Mouse (Mus musculus) liver, embryonic 14.5 days (tissue): ENCODE measurements around the gene Llgl2. TPM values are rescaled to one million over a fixed set of nuclear protein-coding genes. Genes with fewer than 3 reads are reported as not detected.

Source experiments
- ATAC-seq: fragments of 200-750 bp; cut with Nextera tagmentation; 2 replicates; pipeline ENCODE4 v1.8.0; 2017; ENCODE audit warnings: moderate number of reproducible peaks, mild to moderate bottlenecking, moderate library complexity; ENCODE audit not compliant: insufficient read depth
- DNase-seq, 3 experiments: peaks; one replicate each; pipeline ENCODE4 v3.0.0-alpha.2; 2012 to 2013; ENCODE audit warnings: low read depth in 3 of 3, low spot score in 3 of 3
- H3K27ac ChIP-seq: fragments of 300-500 bp; sonication (generic); 2 replicates; pipeline ENCODE4 v1.5.1; 2014; ENCODE audit warnings: moderate library complexity, mild to moderate bottlenecking, control low read depth, inconsistent platforms
- H3K27me3 ChIP-seq: fragments of 300-500 bp; sonication (generic); 2 replicates; pipeline ENCODE4 v1.6.1; 2014; ENCODE audit warnings: mild to moderate bottlenecking, low read length, moderate library complexity; ENCODE audit not compliant: control insufficient read depth, insufficient read depth
- H3K36me3 ChIP-seq: fragments of 300-500 bp; sonication (generic); replicated peaks from 2 replicates; pipeline ENCODE4 v1.6.1; 2014; ENCODE audit warnings: low read depth; ENCODE audit not compliant: control insufficient read depth, insufficient read depth
- H3K4me1 ChIP-seq, 2 experiments: fragments of 200-500 bp in 1 of 2; fragments of 300-500 bp in 1 of 2; sonication (generic) in 1 of 2; replicated peaks; 2 replicates each; pipeline ENCODE4 v1.6.1; 2012 to 2014; ENCODE audit warnings: antibody characterized with exemption in 1 of 2, inconsistent platforms in 1 of 2, low read length in 1 of 2; ENCODE audit not compliant: control insufficient read depth in 2 of 2, insufficient read depth in 2 of 2
- H3K4me2 ChIP-seq: fragments of 300-500 bp; sonication (generic); 2 replicates; pipeline ENCODE4 v1.6.1; 2014; ENCODE audit warnings: low read depth, mild to moderate bottlenecking, control low read depth, moderate library complexity
- H3K4me3 ChIP-seq, 2 experiments: fragments of 200-500 bp in 1 of 2; fragments of 300-500 bp in 1 of 2; sonication (generic) in 1 of 2; 2 replicates each; pipeline ENCODE4 v1.5.1; 2012 to 2014; ENCODE audit warnings: low read depth in 2 of 2, low read length in 2 of 2, mild to moderate bottlenecking in 2 of 2, control low read depth in 1 of 2, inconsistent platforms in 1 of 2, moderate library complexity in 1 of 2; ENCODE audit not compliant: insufficient read depth in 1 of 2
- H3K9ac ChIP-seq: fragments of 300-500 bp; sonication (generic); replicated peaks from 2 replicates; pipeline ENCODE4 v1.6.1; 2014; ENCODE audit warnings: mild to moderate bottlenecking, control low read depth, moderate library complexity
- H3K9me3 ChIP-seq: fragments of 300-500 bp; sonication (generic); 2 replicates; pipeline ENCODE4 v1.6.1; 2016; ENCODE audit warnings: low read length, mixed read lengths; ENCODE audit not compliant: control insufficient read depth
- CTCF ChIP-seq: IDR thresholded peaks from 2 replicates; pipeline ENCODE4 v1.5.1; 2016; ENCODE audit warnings: antibody characterized with exemption, low read depth, control low read depth
- EP300 ChIP-seq: IDR thresholded peaks from 2 replicates; pipeline ENCODE4 v1.6.1; 2016; ENCODE audit warnings: antibody characterized with exemption, low read depth
- WGBS: fragments of 180-500 bp; shearing (Covaris S2); extraction: QIAGEN DNeasy Blood & Tissue Kit; methylation state at CpG from one replicate; pipeline ENCODE4 v1.1.7; 2014; ENCODE audit not compliant: insufficient replicate concordance; 5-methylcytosine and 5-hydroxymethylcytosine counted together
- polyA plus RNA-seq, 2 experiments: library from polyadenylated mRNA; depleted of rRNA in 1 of 2; stranded (reverse) in 1 of 2; unstranded in 1 of 2; fragments of >200 nt; fragmentation: Nextera tagmentation in 1 of 2; extraction: Ambion mirVana in 1 of 2; gene quantifications; 2 replicates each; pipeline versions ENCODE4 v1.2.1 to v1.2.3; 2012 to 2014

Gene Llgl2
- polyA plus RNA-seq, 2 experiments, result 7.5 to 10.5 TPM

DNA sequence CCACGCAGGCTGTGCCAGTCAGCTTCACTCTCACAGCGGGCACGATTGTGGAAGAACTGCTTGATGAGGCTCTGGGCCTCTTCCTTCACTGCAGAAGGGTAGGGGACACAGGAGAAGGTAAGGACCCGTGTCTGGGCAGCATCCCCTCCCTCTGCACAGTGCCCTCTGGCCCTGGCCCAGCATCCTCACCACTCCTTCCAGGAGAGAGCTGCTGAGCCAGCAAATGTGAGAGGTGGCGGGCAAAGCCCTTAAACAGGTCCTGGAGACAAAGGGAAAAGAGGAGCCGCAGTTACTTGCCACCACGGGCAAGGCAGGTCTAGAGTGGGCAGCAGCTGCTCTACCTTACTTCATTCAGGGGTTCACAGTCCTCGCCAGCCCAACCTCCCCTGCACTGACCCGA is 69.2 kb downstream of the Llgl2 start:
- Histone ChIP-seq H3K9ac (no peak overlapping the region), H3K27ac (no peak overlapping the region), H3K9me3 (no peaks in the 10 kb centered on the region), H3K27me3 (no peaks in the 10 kb centered on the region), H3K4me3 (no peak overlapping the region), H3K4me2 (no peak overlapping the region), H3K36me3 (no peaks in the 10 kb centered on the region), H3K4me1 (no peaks in the 10 kb centered on the region)
- 76% methylated on average over 9 of the region's 9 CpGs for WGBS
- ATAC-seq, result no peak
- TF ChIP-seq EP300 (no peak), CTCF (no peak)
- no peak for DNase-seq

- WGBS, result 59% methylated on average over 14 of the region's 14 CpGs
- no peak overlapping the region for H3K4me2 ChIP-seq
- no peaks in the 10 kb centered on the region for H3K9me3 ChIP-seq
- no peak overlapping the region for H3K4me3 ChIP-seq
- peak in 1 of 3 experiments; percentile 44 for DNase-seq
- no peaks in the 10 kb centered on the region for H3K36me3 ChIP-seq
- H3K4me1 ChIP-seq, result peaks cover 13 to 15% of the 10 kb centered on the region in 2 experiments
- no peak overlapping the region for H3K9ac ChIP-seq
- no peak overlapping the region for H3K27ac ChIP-seq
- TF ChIP-seq EP300 (no peak), CTCF (peak; percentile 84)
- H3K27me3 ChIP-seq, result no peaks in the 10 kb centered on the region
- ATAC-seq, result no peak
Observed at GRCm38 (mm10) chr11:115894755-115895520, 71.1 kb downstream of the Llgl2 start.

- WGBS, result 31% methylated on average over 7 of the region's 7 CpGs
- TF ChIP-seq CTCF, result no peak
- TF ChIP-seq EP300, result no peak
- DNase-seq, result no peak
- Histone ChIP-seq H3K4me3 (no peak overlapping the region), H3K27me3 (no peaks in the 10 kb centered on the region), H3K9me3 (no peaks in the 10 kb centered on the region), H3K9ac (peak overlapping the region; percentile 15; the same call in 1 of the 2 replicates), H3K27ac (no peak overlapping the region; the same call in 1 of the 2 replicates), H3K36me3 (peaks cover 4% of the 10 kb centered on the region; the same call in 1 of the 2 replicates), H3K4me1 (peaks cover 34 to 41% of the 10 kb centered on the region in 2 experiments), H3K4me2 (peak overlapping the region; percentile 95; the same call in 1 of the 2 replicates)
- no peak for ATAC-seq
Observed at GRCm38 (mm10) chr11:115898446-115898845, 74.6 kb downstream of the Llgl2 start.

GRCm38 (mm10) chr11:115898886-115899285 is 75.0 kb downstream of the Llgl2 start:
- Histone ChIP-seq H3K9me3 (no peaks in the 10 kb centered on the region), H3K4me3 (no peak overlapping the region; a peak in 1 of 4 replicates), H3K36me3 (peaks cover 6% of the 10 kb centered on the region), H3K4me2 (peak overlapping the region; percentile 95), H3K4me1 (peaks cover 38 to 45% of the 10 kb centered on the region in 2 experiments), H3K9ac (peak overlapping the region; percentile 90), H3K27me3 (no peaks in the 10 kb centered on the region), H3K27ac (peak overlapping the region; percentile 100)
- 9% methylated on average over 4 of the region's 4 CpGs for WGBS
- ATAC-seq, result no peak
- peak in 2 of 3 experiments; percentile 58 to 68 for DNase-seq
- peak; percentile 98 for TF ChIP-seq CTCF
- TF ChIP-seq EP300, result no peak; the same call in 1 of the 2 replicates

DNA sequence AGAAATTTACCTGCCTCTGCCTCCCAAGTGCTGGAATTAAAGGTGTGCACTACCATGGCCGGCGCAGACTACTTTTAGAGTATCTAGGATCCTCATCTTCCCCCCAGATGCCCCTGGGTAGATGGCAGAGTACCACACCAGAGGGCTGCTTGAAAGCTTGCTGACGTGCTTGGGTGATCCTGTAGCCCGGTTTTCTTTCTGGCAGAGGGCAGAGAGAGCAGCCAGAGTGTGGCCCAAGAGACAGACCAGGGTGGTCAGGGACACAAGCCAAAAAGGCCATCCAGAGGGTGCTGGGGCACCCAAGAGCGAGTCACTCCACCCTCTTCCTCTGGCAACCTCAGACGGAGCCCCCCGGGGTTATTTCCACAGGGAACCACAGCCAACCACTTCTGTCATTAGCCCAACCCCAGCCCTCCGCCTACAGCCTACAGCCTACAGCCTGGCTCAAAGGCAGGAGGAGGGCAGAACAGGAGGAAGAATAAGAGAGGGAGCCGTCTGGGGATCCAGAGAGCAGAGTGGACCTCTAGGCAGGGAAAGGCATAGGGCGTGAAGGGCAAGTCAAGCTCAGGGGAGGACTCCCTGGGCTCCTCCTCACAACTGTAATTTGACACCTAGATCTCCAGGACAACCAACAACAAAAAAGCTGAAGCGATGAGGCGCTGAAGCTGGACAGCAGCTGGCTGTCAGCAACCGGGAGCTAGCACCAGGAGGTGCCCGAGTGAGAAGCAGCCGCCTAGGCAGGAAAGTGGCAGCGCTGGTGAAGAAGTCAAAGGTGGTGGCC is 75.8 kb downstream of the Llgl2 start, which contains the start of gene Smim5:
Gene Smim5 (plus strand): TSS at position 481 of the 781 bp plus-strand sequence.
- peak in 1 of 3 experiments; percentile 79 for DNase-seq
- H3K9ac ChIP-seq, result peak within 1 kb of the TSS; percentile 90

More for the DNA sequence above, 75.8 kb downstream of the Llgl2 start, which contains the start of gene Smim5:
- Histone ChIP-seq H3K4me3 (peak within 1 kb of the TSS; percentile 70), H3K27ac (peak within 1 kb of the TSS; percentile 100), H3K36me3 (peaks cover 14% of the 10 kb centered on the region), H3K9me3 (no peaks in the 10 kb centered on the region), H3K4me1 (peaks cover 46 to 53% of the 10 kb centered on the region in 2 experiments), H3K27me3 (no peaks in the 10 kb centered on the region), H3K4me2 (peak within 1 kb of the TSS; percentile 95)
- TF ChIP-seq EP300 (0 out of 2 replicates have a peak, but pooled peaks have one; percentile 5), CTCF (peak; percentile 31; the same call in 1 of the 2 replicates)
- peak; percentile 22 for ATAC-seq
- whole genome bisulfite sequencing, result 17% methylated on average over 16 of the region's 16 CpGs
